Mouse (Mus musculus) heart, adult 8-10 months (tissue): ENCODE measurements at regions not wholly inside any gene's neighbourhood (a gene's known extent, or its start where the extent isn't known, plus 50 kb on each side); places are given as distances from the start of the nearest gene placed in this dataset.

Experiments used
- DNase-seq: peaks from one replicate; pipeline ENCODE4 v3.0.0; 2022; ENCODE audit warnings: low spot score

GRCm38 (mm10) chr17:7633382-7634290, 193.5 kb downstream of the Fndc1 start:
- DNase-seq, result no peak

GRCm38 (mm10) chr17:7625746-7626145, 201.4 kb downstream of the Fndc1 start:
- DNase-seq, result peak; percentile 26

GRCm38 (mm10) chr17:7623392-7623791, 203.7 kb downstream of the Fndc1 start:
- no peak for DNase-seq

GRCm38 (mm10) chr17:7621262-7621661, 205.8 kb downstream of the Fndc1 start:
- DNase-seq, result peak; percentile 58

- DNase-seq, result no peak
Measured at GRCm38 (mm10) chr17:7620166-7620565, 206.9 kb downstream of the Fndc1 start.

- DNase-seq, result peak; percentile 31
Measured at GRCm38 (mm10) chr17:7619641-7620040, 207.5 kb downstream of the Fndc1 start.

GRCm38 (mm10) chr17:7608046-7608445, 219.1 kb downstream of the Fndc1 start:
- no peak for DNase-seq

- DNase-seq, result no peak
Measured at GRCm38 (mm10) chr17:7607431-7607830, 219.7 kb downstream of the Fndc1 start.

GRCm38 (mm10) chr17:7604813-7605504, 219.7 kb upstream of the Unc93a2 start:
- DNase-seq, result no peak

- DNase-seq, result no peak
Measured at GRCm38 (mm10) chr17:7604096-7604495, 218.8 kb upstream of the Unc93a2 start.

GRCm38 (mm10) chr17:7600555-7600954, 215.3 kb upstream of the Unc93a2 start:
- DNase-seq, result peak; percentile 74

GRCm38 (mm10) chr17:7597481-7597880, 212.2 kb upstream of the Unc93a2 start:
- no peak for DNase-seq

- no peak for DNase-seq
Measured at GRCm38 (mm10) chr17:7594801-7595200, 209.5 kb upstream of the Unc93a2 start.

GRCm38 (mm10) chr17:7592491-7592890, 207.2 kb upstream of the Unc93a2 start:
- DNase-seq, result no peak

GRCm38 (mm10) chr17:7582866-7583398, 197.7 kb upstream of the Unc93a2 start:
- DNase-seq, result no peak

- DNase-seq, result no peak
Measured at GRCm38 (mm10) chr17:7579031-7579430, 193.8 kb upstream of the Unc93a2 start.

GRCm38 (mm10) chr17:7578003-7578402, 192.7 kb upstream of the Unc93a2 start:
- no peak for DNase-seq

- DNase-seq, result peak; percentile 69
Measured at GRCm38 (mm10) chr17:7577227-7577626, 192.0 kb upstream of the Unc93a2 start.

GRCm38 (mm10) chr17:7571481-7571880, 186.2 kb upstream of the Unc93a2 start:
- DNase-seq, result peak; percentile 34

- DNase-seq, result no peak
Measured at GRCm38 (mm10) chr17:7568482-7568881, 183.2 kb upstream of the Unc93a2 start.

GRCm38 (mm10) chr17:7565771-7566170, 180.5 kb upstream of the Unc93a2 start:
- no peak for DNase-seq

- no peak for DNase-seq
Measured at GRCm38 (mm10) chr17:7562940-7563339, 177.7 kb upstream of the Unc93a2 start.

- no peak for DNase-seq
Measured at GRCm38 (mm10) chr17:7548456-7548855, 163.2 kb upstream of the Unc93a2 start.
